Mouse (Mus musculus) inflammation-experienced regulatory T-cells, adult 6 months (primary cell): Measurements from ENCODE around the gene Rhog. TPM values are rescaled to one million over a fixed set of nuclear protein-coding genes. Genes with fewer than 3 reads are reported as not detected.
A peak's percentile ranks its signal among the peaks of the same experiment; 100 is the strongest.

ENCODE experiments used
- ATAC-seq: one replicate; pipeline ENCODE4 v1.8.0; 2017
- polyA plus RNA-seq, 3 experiments: library from polyadenylated mRNA; unstranded; fragments of 100-300 nt; shearing (Covaris generic); gene quantifications; one replicate each; pipeline ENCODE4 v1.2.1; 2017

The Rhog gene
- polyA plus RNA-seq, 3 experiments from 2014 or later: 135 to 199 (median 174) TPM

DNA sequence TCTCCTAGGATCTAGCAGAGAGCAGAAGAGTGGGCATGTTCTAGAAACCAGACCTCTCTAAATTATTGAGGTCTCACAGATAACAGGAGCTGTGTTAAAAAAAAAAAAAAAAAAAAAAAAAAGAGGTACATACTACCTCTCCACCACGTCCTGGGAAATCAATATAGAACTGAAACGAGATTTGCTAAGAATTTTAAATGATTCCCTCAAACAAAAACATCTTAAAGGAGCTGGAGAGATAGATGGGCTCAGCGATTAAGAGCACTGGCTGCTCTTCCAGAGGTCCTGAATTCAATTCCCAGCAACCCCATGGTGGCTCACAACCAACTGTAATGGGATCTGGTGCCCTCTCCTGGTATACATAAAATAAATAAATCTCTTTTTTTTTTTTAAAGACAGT is 44.8 kb downstream of the Rhog start:
- no peak for ATAC-seq

DNA sequence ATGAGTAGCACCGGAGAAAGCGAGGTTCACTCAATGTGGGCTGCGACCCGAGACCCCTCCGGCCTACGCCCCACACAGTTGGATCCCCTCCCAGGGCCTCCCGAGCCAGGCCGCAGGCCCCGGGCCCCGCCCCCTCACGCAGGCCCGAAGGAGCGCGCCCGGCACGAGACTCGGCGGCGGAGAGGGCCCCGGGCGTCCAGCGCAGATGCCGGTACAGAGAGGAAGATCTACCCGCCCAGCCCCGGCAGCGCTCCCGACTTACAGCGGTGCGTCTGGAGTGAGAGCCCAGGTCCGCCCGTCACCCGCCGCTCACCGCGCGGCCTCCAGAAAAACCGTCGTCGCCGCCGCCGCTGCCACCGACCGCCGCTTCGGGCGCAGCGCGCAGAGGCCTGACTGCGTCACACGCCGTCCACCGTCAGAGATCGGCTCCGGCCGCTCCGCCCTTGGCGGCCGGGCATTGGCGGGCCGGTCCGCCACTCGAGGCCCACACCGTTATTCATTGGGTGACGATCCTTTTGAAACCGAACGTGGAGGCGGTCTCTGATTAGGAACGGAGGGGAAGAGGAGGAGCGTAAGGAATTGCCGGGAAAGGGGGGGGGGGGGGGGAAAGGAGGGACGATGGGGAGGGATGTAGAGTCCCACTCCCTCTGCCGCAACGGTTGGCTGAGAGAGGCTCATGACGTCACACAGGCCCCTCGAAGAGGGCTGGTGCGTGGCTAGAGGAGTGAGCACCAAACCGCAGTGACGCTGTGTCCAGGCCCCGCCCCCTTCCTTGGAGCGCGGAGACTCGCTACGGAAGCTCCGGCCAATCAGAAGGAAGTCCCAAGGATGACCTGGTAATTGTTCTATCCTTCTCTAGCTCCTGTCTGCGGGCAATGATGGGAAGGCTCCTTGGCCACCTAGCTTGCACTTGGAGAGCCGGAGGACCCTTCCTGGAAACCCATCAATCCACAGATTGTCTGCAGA is 45.8 kb downstream of the Rhog start, which contains the start of the genes Nup98 and Pgap2:
Gene Nup98, minus strand, starts transcription at position 421 of the 966 bp plus-strand sequence.
Gene Pgap2, plus strand, starts transcription at position 453 of the 966 bp plus-strand sequence.
- ATAC-seq: peak; percentile 85

GRCm38 (mm10) chr7:102208806-102209363 is 47.0 kb downstream of the Rhog start:
- ATAC-seq: no peak

- no peak for ATAC-seq
These were observed 50.2 kb downstream of the Rhog start for GRCm38 (mm10) chr7:102205646-102206045.

DNA sequence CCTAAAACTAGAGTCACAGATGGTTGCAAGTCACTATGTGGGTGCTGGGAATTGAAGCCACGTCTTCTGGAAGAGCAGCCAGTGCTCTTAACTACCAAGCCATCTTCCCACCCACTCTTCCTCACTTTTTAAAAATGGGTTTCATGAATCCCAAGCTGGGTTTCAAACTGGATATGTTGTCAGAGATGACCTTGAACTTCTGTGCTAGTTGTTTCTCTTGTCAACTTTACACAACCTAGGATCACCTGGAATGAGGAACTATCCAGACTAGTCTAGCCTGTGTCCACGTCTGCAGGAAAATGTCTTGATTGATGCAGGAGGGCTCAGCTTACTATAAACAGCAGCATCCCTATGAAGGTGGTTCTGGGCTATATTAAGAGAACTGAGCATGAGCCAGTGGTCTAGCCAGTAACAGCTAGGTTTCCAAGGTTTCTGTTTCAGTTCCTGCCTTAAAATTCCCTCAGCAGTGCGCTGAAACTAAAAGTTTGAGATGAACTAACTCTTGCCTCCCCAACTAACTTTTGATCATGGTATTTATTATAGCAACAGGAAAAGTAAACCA is 51.5 kb downstream of the Rhog start:
- ATAC-seq: no peak

DNA sequence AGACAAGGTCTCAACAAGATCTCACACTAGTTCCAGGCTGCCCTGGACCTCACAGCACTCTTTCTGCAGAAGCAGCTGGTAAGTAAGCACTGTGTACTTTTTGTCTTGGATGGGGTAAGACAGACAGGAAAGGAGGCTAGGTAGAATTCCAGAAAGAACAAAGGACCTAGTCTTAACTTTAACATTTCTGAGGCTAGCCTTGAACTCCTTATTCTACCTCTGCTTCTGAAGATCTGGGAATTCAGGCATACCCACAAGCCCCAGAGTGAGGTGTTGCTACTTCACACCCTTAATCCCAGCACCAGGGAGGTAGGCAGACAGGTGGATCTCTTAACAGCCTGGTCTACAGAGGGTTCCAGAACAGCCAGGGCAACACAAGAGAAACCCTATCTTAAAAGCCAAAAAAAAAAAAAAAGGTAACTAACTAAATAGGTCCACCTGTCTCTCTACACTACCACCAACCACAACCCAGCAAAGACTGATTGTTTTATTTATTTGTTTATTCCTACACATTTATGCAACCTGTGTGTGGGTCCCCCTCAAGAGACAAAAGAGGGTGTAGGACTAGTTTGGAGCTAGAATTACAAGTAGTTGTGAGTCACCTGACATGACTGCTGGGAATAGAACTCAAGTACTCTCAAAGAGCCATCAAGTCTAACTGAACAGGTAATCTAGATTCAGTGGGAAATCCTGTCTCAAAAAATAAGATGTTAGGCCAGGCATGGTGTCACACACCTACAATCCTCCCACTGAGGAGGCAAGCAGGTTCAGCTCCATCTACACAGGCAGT is 54.7 kb downstream of the Rhog start:
- ATAC-seq: no peak

DNA sequence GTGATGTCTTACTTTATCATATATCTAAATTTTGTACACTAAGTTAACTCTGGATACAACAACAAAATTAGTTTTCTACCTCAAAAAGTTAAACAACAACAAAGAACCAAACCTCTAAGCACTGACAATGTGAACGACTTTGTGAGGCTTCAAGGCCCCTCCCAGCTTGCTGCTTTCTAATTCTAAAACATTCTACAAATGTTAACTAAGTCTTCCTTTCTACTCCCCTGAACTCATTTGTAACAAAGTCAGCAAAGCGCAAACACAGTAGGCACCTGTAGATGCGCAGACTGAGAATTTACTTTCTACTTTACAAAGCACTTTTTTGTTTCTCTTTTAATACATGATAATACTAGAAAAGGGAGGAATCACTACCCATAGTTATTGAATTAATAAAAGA is 55.3 kb downstream of the Rhog start:
- no peak for ATAC-seq

DNA sequence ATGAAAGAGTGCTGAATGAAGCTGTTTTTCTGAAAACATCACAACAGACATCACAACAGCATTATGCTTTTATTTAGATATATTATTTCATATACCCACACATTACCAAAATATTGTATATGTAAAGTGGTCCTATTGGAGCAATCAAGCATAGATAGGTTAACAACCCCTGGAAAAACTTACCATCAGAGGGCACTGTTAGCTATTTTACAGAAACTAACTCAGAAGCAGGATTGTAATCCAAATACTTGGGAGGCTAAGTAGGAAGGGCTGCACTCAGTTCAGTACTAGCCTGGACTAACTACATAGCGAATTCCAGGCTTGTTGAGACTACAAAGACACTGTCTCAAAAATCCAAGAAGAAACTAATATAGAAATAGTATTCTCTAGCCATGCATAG is 63.5 kb downstream of the Rhog start:
- ATAC-seq: no peak

Other genes starting within 250 kb of the Rhog start
- gene Il18bp, start 237.4 kb downstream of the Rhog start, polyA plus RNA-seq: 1 to 10 TPM; 5.8 to 7.4 (median 5.9) TPM
- 10 to 100 TPM; 23.2 to 32.3 (median 28.7) TPM for gene Rnf121, start 190.6 kb downstream of the Rhog start, polyA plus RNA-seq
- 10 to 100 TPM; 17.6 to 31.1 (median 20.3) TPM for gene Xndc1, start 190.5 kb downstream of the Rhog start, polyA plus RNA-seq
- under 1 TPM; 0.24 to 0.93 (median 0.51) TPM for gene Xntrpc, start 190.3 kb downstream of the Rhog start, polyA plus RNA-seq
- gene Trpc2, start 172.9 kb downstream of the Rhog start, polyA plus RNA-seq: under 1 TPM in 1 of 3 experiments, not detected in 2; 0.15 TPM
- gene Art1, start 154.3 kb downstream of the Rhog start, polyA plus RNA-seq: not detected
- under 1 TPM in 1 of 3 experiments, not detected in 2; 0.51 TPM for gene Art5, start 146.6 kb downstream of the Rhog start, polyA plus RNA-seq
- not detected for gene Chrna10, start 139.2 kb downstream of the Rhog start, polyA plus RNA-seq
- gene Nup98, start 45.9 kb downstream of the Rhog start, polyA plus RNA-seq: 10 to 100 TPM; 34.1 to 42.1 (median 39.1) TPM
- 10 to 100 TPM; 46.4 to 51.1 (median 47.1) TPM for gene Pgap2, start 45.8 kb downstream of the Rhog start, polyA plus RNA-seq
- gene Stim1, start 11.8 kb upstream of the Rhog start, polyA plus RNA-seq: 10 to 100 TPM; 46.3 to 50.9 (median 48.2) TPM
- 100 to 1,000 TPM in 1 of 3 experiments, 10 to 100 TPM in 2; 45.4 to 216 (median 61.4) TPM for gene Rrm1, start 185.6 kb upstream of the Rhog start, polyA plus RNA-seq
- under 1 TPM in 1 of 3 experiments, not detected in 2; 0.41 TPM for gene Olfr543, start 225.6 kb upstream of the Rhog start, polyA plus RNA-seq
- not detected for gene Olfr544, start 232.3 kb upstream of the Rhog start, polyA plus RNA-seq
- gene Olfr545, start 243.5 kb upstream of the Rhog start, polyA plus RNA-seq: not detected